Mouse (Mus musculus) stomach, embryonic 14.5 days (tissue): ENCODE data around the gene Ppef1. TPM values are rescaled to one million over a fixed set of nuclear protein-coding genes. Genes with fewer than 3 reads are reported as not detected.

Experiments used
- ATAC-seq: fragments of 200-750 bp; cut with Nextera tagmentation; 2 replicates; pipeline ENCODE4 v1.8.0; 2017; ENCODE audit warnings: low read depth, moderate TSS enrichment; ENCODE audit not compliant: insufficient number of reproducible peaks, insufficient read depth, low FRiP score
- H3K27ac ChIP-seq: fragments of 300-500 bp; sonication (generic); 2 replicates; pipeline ENCODE4 v1.5.1; 2014; ENCODE audit warnings: mild to moderate bottlenecking, low read length, moderate library complexity, mixed read lengths
- H3K27me3 ChIP-seq: fragments of 300-500 bp; sonication (generic); 2 replicates; pipeline ENCODE4 v1.6.1; 2014; ENCODE audit warnings: low read length, control low read depth, mixed read lengths; ENCODE audit not compliant: control insufficient read depth, insufficient read depth
- H3K36me3 ChIP-seq: fragments of 300-500 bp; sonication (generic); 2 replicates; pipeline ENCODE4 v1.6.1; 2014; ENCODE audit warnings: mild to moderate bottlenecking, control low read depth, low read length, moderate library complexity, mixed read lengths; ENCODE audit not compliant: control insufficient read depth, insufficient read depth
- H3K4me1 ChIP-seq: fragments of 300-500 bp; sonication (generic); 2 replicates; pipeline ENCODE4 v1.6.1; 2014; ENCODE audit warnings: low read length, control low read depth, mixed read lengths; ENCODE audit not compliant: control insufficient read depth, insufficient read depth
- H3K4me2 ChIP-seq: fragments of 300-500 bp; sonication (generic); replicated peaks from 2 replicates; pipeline ENCODE4 v1.6.1; 2014; ENCODE audit warnings: low read depth, low read length, control low read depth
- H3K4me3 ChIP-seq: fragments of 300-500 bp; sonication (generic); 2 replicates; pipeline ENCODE4 v1.5.1; 2014; ENCODE audit warnings: low read depth, low read length, control low read depth
- H3K9ac ChIP-seq: fragments of 300-500 bp; sonication (generic); replicated peaks from 2 replicates; pipeline ENCODE4 v1.6.1; 2014; ENCODE audit warnings: low read depth, mild to moderate bottlenecking, control low read depth, low read length, moderate library complexity, mixed read lengths
- H3K9me3 ChIP-seq: fragments of 300-500 bp; sonication (generic); 2 replicates; pipeline ENCODE4 v1.6.1; 2016; ENCODE audit warnings: low read depth, low read length, control low read depth; ENCODE audit not compliant: control insufficient read depth
- WGBS: fragments of 180-500 bp; shearing (Covaris S2); extraction: QIAGEN DNeasy Blood & Tissue Kit; methylation state at CpG from one replicate; pipeline ENCODE4 v1.1.7; 2014; 5-methylcytosine and 5-hydroxymethylcytosine counted together
- polyA plus RNA-seq: library from polyadenylated mRNA; unstranded; fragments of >200 nt; fragmentation: Nextera tagmentation; extraction: Ambion mirVana; gene quantifications from 2 replicates; pipeline ENCODE4 v1.2.1, GENCODE M21; 2014

Gene Ppef1
- polyA plus RNA-seq, 1 experiment from 2014 or later, result not detected

DNA sequence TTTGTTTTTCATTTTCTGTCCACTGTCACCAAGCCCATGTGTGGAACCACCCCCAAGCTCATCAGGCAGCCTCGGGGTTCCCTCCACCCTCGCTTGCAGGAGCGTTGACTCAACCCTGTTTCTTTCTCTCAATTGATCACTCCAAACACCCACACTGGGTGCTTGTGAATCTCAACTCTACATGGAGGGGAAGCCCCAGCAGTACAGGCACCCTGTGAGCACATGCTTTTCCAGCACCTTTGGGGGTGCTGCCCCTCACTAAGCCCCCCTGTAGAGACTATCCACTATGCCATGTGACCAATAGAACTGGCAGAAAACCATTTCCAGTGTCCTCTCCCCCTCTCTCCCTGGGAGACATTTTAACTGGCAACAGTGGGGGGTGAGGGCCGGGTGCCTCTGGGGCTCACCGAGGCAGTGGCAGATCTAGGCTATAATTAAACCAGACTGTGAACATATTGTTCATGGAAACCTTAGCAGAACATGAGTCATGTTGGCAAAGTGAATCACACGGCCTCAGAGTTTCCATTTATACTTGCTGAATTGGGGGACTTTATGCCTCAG, 131.5 kb downstream of the Ppef1 start:
- Histone ChIP-seq H3K4me1 (no peaks in the 10 kb centered on the region), H3K4me3 (no peak overlapping the region), H3K9me3 (no peaks in the 10 kb centered on the region), H3K27ac (no peak overlapping the region), H3K4me2 (no peak overlapping the region), H3K27me3 (no peaks in the 10 kb centered on the region), H3K36me3 (no peaks in the 10 kb centered on the region), H3K9ac (no peak overlapping the region)
- no peak for ATAC-seq
- 57% methylated on average over 6 of the region's 6 CpGs for WGBS

DNA sequence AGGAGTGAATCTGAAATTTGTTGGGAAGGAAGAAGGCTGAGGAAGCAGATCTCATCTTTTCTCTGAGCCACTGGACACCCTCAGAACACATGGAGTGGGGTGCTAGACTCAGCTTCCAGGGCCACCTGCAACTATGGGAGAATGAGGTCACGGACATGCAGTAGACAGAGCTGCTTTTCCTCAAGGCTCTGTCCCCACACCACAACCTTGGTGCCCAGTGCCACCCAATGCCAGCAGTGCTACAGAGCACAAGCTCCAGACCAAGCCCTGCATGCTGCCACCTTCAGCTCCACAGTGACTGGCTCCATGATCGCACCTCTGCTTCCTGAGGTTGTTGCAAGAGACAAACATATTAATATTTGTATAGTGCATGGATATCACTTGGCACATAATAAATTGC, 132.2 kb downstream of the Ppef1 start:
- no peaks in the 10 kb centered on the region for H3K4me1 ChIP-seq
- no peak for ATAC-seq
- no peak overlapping the region for H3K27ac ChIP-seq
- no peak overlapping the region for H3K4me3 ChIP-seq
- no peak overlapping the region for H3K9ac ChIP-seq
- no peaks in the 10 kb centered on the region for H3K36me3 ChIP-seq
- no peaks in the 10 kb centered on the region for H3K27me3 ChIP-seq
- H3K9me3 ChIP-seq, result no peaks in the 10 kb centered on the region
- 67% methylated on average over 2 of the region's 2 CpGs for WGBS
- H3K4me2 ChIP-seq, result no peak overlapping the region

DNA sequence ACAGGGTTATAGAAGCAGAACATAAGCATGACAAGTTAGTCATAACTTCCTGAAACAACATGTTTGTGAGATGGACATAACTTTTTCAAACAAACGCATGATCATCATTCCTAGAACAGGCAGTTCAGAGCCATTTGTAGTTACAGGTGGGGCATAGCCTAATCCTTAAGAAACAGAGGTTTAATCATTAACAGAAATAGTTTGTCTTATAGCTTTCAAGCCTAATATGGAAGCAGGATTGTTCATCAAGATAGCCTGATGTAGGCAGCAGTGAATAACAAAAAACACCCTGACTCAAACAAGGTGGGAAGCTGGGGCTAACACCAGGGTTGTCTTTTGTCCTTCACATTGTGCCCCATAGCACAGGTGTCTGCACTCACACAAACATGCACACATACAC, 132.8 kb downstream of the Ppef1 start:
- no peak for ATAC-seq
- WGBS, result 52% methylated on average over 1 of the region's 1 CpGs
- H3K27ac ChIP-seq, result no peak overlapping the region
- H3K9ac ChIP-seq, result no peak overlapping the region
- no peaks in the 10 kb centered on the region for H3K27me3 ChIP-seq
- H3K9me3 ChIP-seq, result no peaks in the 10 kb centered on the region
- H3K4me2 ChIP-seq, result no peak overlapping the region
- no peak overlapping the region for H3K4me3 ChIP-seq
- H3K4me1 ChIP-seq, result no peaks in the 10 kb centered on the region
- H3K36me3 ChIP-seq, result no peaks in the 10 kb centered on the region

- Histone ChIP-seq H3K4me1 (no peaks in the 10 kb centered on the region), H3K9ac (no peak overlapping the region), H3K4me2 (no peak overlapping the region), H3K4me3 (no peak overlapping the region), H3K27me3 (no peaks in the 10 kb centered on the region), H3K36me3 (no peaks in the 10 kb centered on the region), H3K9me3 (no peaks in the 10 kb centered on the region), H3K27ac (no peak overlapping the region)
- WGBS, result 41% methylated on average over 3 of the region's 3 CpGs
- no peak for ATAC-seq
Measured at GRCm38 (mm10) chrX:160601053-160601452, 134.5 kb downstream of the Ppef1 start.

DNA sequence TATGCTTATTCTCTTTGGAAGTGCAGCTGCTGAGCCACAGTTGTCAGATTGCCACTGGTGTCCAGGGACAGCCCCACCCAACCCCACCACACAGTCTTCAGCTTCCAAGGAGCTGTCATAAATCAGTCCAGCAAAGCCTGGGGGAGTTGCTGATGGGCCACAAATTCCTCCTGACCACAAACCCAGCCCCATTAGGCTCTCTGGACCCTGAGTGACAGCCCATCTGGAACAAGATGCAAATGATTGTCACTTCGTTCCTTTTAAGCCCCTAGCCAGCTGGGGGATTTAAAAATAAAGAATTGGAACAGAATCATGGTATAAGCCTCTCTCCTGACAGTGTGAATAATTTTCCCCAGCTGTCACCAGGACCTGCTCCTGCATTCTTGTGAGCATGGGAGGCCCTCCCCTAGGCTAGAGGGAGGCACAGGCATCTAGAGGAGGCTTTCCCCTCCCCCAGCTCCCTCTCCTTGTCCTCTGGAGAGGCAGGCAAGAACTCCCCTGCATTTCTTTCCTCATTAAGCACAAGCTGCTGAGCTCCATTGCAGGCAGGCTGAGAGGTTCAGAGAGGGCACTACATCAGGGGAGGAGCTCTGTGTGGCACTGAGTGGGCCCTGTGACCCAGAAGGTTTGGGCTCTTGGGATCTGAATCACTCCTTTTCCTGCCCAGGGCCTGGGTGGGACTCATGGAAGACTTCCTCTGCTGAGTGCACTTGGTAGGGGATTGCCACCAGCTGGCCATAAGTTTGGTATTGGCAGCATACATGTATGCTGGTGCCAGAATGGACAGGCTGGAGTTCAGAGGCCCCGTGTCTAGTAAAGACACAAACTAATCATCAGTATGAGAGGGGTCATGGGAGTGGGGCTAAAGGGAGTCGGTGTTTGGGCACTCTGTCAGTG, 136.8 kb downstream of the Ppef1 start:
- H3K27me3 ChIP-seq, result no peaks in the 10 kb centered on the region
- no peaks in the 10 kb centered on the region for H3K4me1 ChIP-seq
- no peak overlapping the region for H3K9ac ChIP-seq
- no peaks in the 10 kb centered on the region for H3K9me3 ChIP-seq
- ATAC-seq, result peak; percentile 83; the same call in 1 of the 2 replicates
- peak overlapping the region; percentile 39; the same call in 1 of the 2 replicates for H3K27ac ChIP-seq
- no peak overlapping the region for H3K4me3 ChIP-seq
- 25% methylated on average over 3 of the region's 3 CpGs for WGBS
- H3K36me3 ChIP-seq, result no peaks in the 10 kb centered on the region
- no peak overlapping the region for H3K4me2 ChIP-seq

DNA sequence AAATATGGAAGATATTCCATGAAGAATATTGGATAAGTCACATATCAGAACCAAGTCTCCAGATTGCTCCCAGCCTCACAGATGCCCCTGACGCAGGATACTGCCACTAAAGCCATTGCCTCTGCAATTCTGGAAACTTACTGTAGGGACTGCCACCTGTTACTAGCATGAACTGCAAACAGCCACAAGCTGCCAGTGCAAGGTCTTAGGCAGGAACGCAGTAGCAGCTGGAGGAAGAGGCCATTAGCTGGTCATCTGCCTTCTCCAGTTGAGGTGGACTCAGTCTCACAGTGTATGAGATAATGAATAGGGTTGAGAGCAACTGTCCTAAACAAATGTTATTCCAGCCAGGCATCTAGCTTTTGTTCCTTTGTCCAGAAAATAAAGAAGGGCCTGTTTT, 137.5 kb downstream of the Ppef1 start:
- no peaks in the 10 kb centered on the region for H3K9me3 ChIP-seq
- no peak overlapping the region for H3K4me3 ChIP-seq
- no peak overlapping the region for H3K27ac ChIP-seq
- 70% methylated on average over 2 of the region's 2 CpGs for WGBS
- H3K4me1 ChIP-seq, result no peaks in the 10 kb centered on the region
- H3K9ac ChIP-seq, result no peak overlapping the region
- H3K27me3 ChIP-seq, result no peaks in the 10 kb centered on the region
- H3K4me2 ChIP-seq, result no peak overlapping the region
- no peaks in the 10 kb centered on the region for H3K36me3 ChIP-seq
- no peak for ATAC-seq

GRCm38 (mm10) chrX:160592933-160593332, 142.6 kb downstream of the Ppef1 start:
- Histone ChIP-seq H3K9ac (no peak overlapping the region), H3K27me3 (no peaks in the 10 kb centered on the region), H3K4me3 (no peak overlapping the region), H3K36me3 (no peaks in the 10 kb centered on the region), H3K27ac (no peak overlapping the region), H3K4me1 (no peaks in the 10 kb centered on the region), H3K9me3 (no peaks in the 10 kb centered on the region), H3K4me2 (no peak overlapping the region)
- 77% methylated on average over 6 of the region's 6 CpGs for WGBS
- ATAC-seq, result no peak

DNA sequence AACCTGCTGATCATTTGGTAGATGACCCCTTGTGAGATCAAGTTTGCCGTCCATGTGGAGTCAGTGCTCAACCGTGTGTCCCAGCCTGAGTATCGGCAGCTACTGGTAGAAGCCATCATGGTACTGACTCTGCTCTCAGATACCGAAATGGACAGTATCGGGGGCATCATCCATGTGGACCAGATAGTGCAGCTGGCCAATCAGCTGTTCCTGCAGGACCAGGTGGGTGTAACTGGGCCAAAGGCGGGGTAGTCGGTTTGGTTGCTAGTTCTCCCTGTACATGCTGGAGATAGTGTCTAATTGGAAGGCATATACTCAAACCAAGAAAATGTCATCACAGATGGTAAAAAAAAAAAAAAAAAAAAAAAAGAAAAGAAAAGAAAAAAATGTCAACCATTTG, 145.4 kb downstream of the Ppef1 start:
- H3K4me2 ChIP-seq, result no peak overlapping the region
- H3K36me3 ChIP-seq, result no peaks in the 10 kb centered on the region
- ATAC-seq, result no peak
- H3K4me1 ChIP-seq, result no peaks in the 10 kb centered on the region
- no peak overlapping the region for H3K9ac ChIP-seq
- H3K9me3 ChIP-seq, result no peaks in the 10 kb centered on the region
- no peak overlapping the region for H3K4me3 ChIP-seq
- no peaks in the 10 kb centered on the region for H3K27me3 ChIP-seq
- H3K27ac ChIP-seq, result no peak overlapping the region
- 98% methylated on average over 7 of the region's 7 CpGs for WGBS
